Mouse (Mus musculus) heart, embryonic 12.5 days (tissue): Measurements from ENCODE around the gene Tead4. TPM values are rescaled to one million over a fixed set of nuclear protein-coding genes. Genes with fewer than 3 reads are reported as not detected.

ENCODE experiments used
- ATAC-seq: fragments of 200-750 bp; cut with Nextera tagmentation; 2 replicates; pipeline ENCODE4 v1.8.0; 2017; ENCODE audit warnings: moderate TSS enrichment, moderate library complexity; ENCODE audit not compliant: insufficient number of reproducible peaks, low FRiP score
- H3K27ac ChIP-seq: fragments of 300-500 bp; sonication (generic); 2 replicates; pipeline ENCODE4 v1.5.1; 2016; ENCODE audit warnings: mild to moderate bottlenecking, moderate library complexity; ENCODE audit not compliant: poor library complexity, severe bottlenecking
- H3K27me3 ChIP-seq: fragments of 300-500 bp; sonication (generic); replicated peaks from 2 replicates; pipeline ENCODE4 v1.6.1; 2016; ENCODE audit warnings: mild to moderate bottlenecking, moderate library complexity
- H3K36me3 ChIP-seq: fragments of 300-500 bp; sonication (generic); 2 replicates; pipeline ENCODE4 v1.6.1; 2016; ENCODE audit warnings: mild to moderate bottlenecking, moderate library complexity
- H3K4me1 ChIP-seq: fragments of 300-500 bp; sonication (generic); replicated peaks from 2 replicates; pipeline ENCODE4 v1.6.1; 2016; ENCODE audit warnings: mild to moderate bottlenecking
- H3K4me2 ChIP-seq: fragments of 300-500 bp; sonication (generic); 2 replicates; pipeline ENCODE4 v1.6.1; 2016; ENCODE audit warnings: mild to moderate bottlenecking, moderate library complexity
- H3K4me3 ChIP-seq: fragments of 300-500 bp; sonication (generic); 2 replicates; pipeline ENCODE4 v1.5.1; 2016; ENCODE audit warnings: mild to moderate bottlenecking
- H3K9ac ChIP-seq: fragments of 300-500 bp; sonication (generic); 2 replicates; pipeline ENCODE4 v1.6.1; 2016; ENCODE audit warnings: mild to moderate bottlenecking, moderate library complexity
- H3K9me3 ChIP-seq: fragments of 300-500 bp; sonication (generic); replicated peaks from 2 replicates; pipeline ENCODE4 v1.6.1; 2016; ENCODE audit warnings: mild to moderate bottlenecking, moderate library complexity
- WGBS: fragments of 180-500 bp; shearing (Covaris S2); methylation state at CpG from one replicate; pipeline ENCODE4 v1.1.7; 2016; 5-methylcytosine and 5-hydroxymethylcytosine counted together
- polyA plus RNA-seq: library from polyadenylated mRNA; unstranded; fragments of >200 nt; fragmentation: Nextera tagmentation; extraction: Ambion mirVana; gene quantifications from 2 replicates; pipeline ENCODE4 v1.2.1, GENCODE M21; 2016

Gene Tead4
- polyA plus RNA-seq, 1 experiment from 2014 or later = 4.0 TPM

GRCm38 (mm10) chr6:128272754-128273153 is 27.9 kb downstream of the Tead4 start:
- no peaks in the 10 kb centered on the region for H3K9me3 ChIP-seq
- 89% methylated on average over 17 of the region's 17 CpGs for WGBS
- ATAC-seq = no peak
- H3K36me3 ChIP-seq = 0 out of 2 replicates have a peak, but pooled peaks cover 5% of the 10 kb centered on the region
- H3K9ac ChIP-seq = no peak overlapping the region
- no peak overlapping the region for H3K4me2 ChIP-seq
- H3K27me3 ChIP-seq = no peaks in the 10 kb centered on the region
- no peak overlapping the region for H3K4me3 ChIP-seq
- H3K4me1 ChIP-seq = no peaks in the 10 kb centered on the region
- no peak overlapping the region for H3K27ac ChIP-seq

DNA sequence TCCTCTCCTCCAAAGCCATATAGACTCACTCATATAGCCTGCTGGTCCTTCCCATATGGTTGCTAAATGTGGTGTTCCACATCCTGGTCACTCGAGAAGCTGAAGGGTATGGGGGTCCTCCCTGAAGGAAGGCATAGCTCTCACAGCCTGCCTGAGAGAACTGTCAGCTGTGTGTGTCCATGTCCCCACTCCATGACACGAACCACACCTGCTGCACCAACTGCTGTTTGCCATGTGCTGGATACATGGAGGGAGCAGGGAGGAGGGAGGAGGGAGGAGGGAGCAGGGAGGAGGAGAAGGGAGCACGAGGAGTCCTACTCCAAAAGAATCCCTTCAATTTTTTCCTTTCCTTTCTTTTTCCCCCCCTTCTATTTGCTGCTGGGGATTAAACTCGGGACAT is 30.8 kb downstream of the Tead4 start:
- 80% methylated on average over 4 of the region's 4 CpGs for WGBS

GRCm38 (mm10) chr6:128264870-128265526 is 35.6 kb downstream of the Tead4 start:
- H3K27me3 ChIP-seq = no peaks in the 10 kb centered on the region
- H3K27ac ChIP-seq = no peak overlapping the region
- no peaks in the 10 kb centered on the region for H3K4me1 ChIP-seq
- no peak overlapping the region for H3K4me2 ChIP-seq
- H3K4me3 ChIP-seq = no peak overlapping the region
- no peak; the same call in 1 of the 2 replicates for ATAC-seq
- H3K9me3 ChIP-seq = no peaks in the 10 kb centered on the region
- WGBS = 81% methylated on average over 8 of the region's 8 CpGs
- H3K36me3 ChIP-seq = 0 out of 2 replicates have a peak, but pooled peaks cover 3% of the 10 kb centered on the region
- H3K9ac ChIP-seq = no peak overlapping the region

More for the DNA sequence above, 30.8 kb downstream of the Tead4 start:
- Histone ChIP-seq H3K27me3 (no peaks in the 10 kb centered on the region), H3K36me3 (0 out of 2 replicates have a peak, but pooled peaks cover 5% of the 10 kb centered on the region), H3K4me2 (no peak overlapping the region), H3K9ac (no peak overlapping the region), H3K9me3 (no peaks in the 10 kb centered on the region), H3K27ac (no peak overlapping the region), H3K4me1 (no peaks in the 10 kb centered on the region), H3K4me3 (no peak overlapping the region)
- ATAC-seq = no peak

DNA sequence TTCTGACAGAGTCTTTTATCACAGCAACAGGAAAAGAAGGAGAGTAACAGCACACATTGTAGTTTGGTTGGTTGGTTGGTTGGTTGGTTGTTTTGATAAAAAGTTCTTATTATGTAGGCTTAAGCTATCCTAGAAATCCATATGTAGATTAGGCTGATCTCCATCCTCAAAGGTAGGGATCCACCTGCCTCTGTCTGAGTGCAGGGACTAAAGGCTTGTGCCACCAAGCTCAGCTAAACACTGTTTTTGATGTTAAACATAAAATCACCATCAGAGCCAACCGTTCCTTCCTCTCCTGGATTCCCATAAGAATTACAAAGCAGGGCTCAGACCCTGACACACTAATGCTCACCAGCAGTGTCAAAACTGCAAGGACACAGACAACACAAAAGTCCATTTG is 39.1 kb downstream of the Tead4 start:
- WGBS = 73% methylated on average over 1 of the region's 1 CpGs
- Histone ChIP-seq H3K4me2 (no peak overlapping the region), H3K9ac (no peak overlapping the region), H3K4me1 (no peaks in the 10 kb centered on the region), H3K4me3 (no peak overlapping the region), H3K27me3 (no peaks in the 10 kb centered on the region), H3K9me3 (no peaks in the 10 kb centered on the region), H3K36me3 (no peaks in the 10 kb centered on the region), H3K27ac (no peak overlapping the region)
- no peak for ATAC-seq

GRCm38 (mm10) chr6:128259252-128259651 is 41.4 kb downstream of the Tead4 start:
- no peak overlapping the region for H3K4me2 ChIP-seq
- no peaks in the 10 kb centered on the region for H3K36me3 ChIP-seq
- H3K27me3 ChIP-seq = no peaks in the 10 kb centered on the region
- ATAC-seq = no peak
- 91% methylated on average over 3 of the region's 3 CpGs for WGBS
- H3K4me3 ChIP-seq = no peak overlapping the region
- H3K27ac ChIP-seq = no peak overlapping the region
- H3K9me3 ChIP-seq = no peaks in the 10 kb centered on the region
- H3K9ac ChIP-seq = no peak overlapping the region
- H3K4me1 ChIP-seq = peaks cover 7% of the 10 kb centered on the region; the same call in 1 of the 2 replicates

DNA sequence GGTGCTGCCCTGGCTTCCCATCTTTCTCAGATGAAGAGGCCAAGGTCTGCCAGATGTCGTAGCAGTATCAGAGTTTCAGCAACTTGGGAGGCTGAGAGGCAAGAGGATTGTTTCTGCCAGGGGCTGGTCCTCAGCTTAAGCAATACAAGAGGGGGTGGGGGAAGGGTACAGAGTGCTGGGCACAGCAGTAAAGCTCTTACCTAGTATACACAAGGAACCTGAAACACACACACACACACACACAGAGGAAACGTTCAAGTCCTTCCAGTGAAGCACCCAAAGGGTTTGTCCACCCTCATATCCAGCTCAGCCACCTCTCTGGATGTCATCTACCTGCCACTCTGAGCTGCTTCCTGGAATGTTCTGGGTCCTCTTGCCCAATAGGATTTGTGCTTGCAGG is 44.7 kb downstream of the Tead4 start:
- H3K4me3 ChIP-seq = no peak overlapping the region
- H3K4me1 ChIP-seq = peaks cover 7% of the 10 kb centered on the region; the same call in 1 of the 2 replicates
- ATAC-seq = no peak
- no peaks in the 10 kb centered on the region for H3K9me3 ChIP-seq
- H3K27me3 ChIP-seq = no peaks in the 10 kb centered on the region
- H3K27ac ChIP-seq = no peak overlapping the region
- H3K36me3 ChIP-seq = no peaks in the 10 kb centered on the region
- WGBS = 64% methylated on average over 2 of the region's 2 CpGs
- no peak overlapping the region for H3K9ac ChIP-seq
- no peak overlapping the region for H3K4me2 ChIP-seq

- Histone ChIP-seq H3K4me3 (no peak overlapping the region), H3K4me2 (no peak overlapping the region), H3K27ac (no peak overlapping the region), H3K36me3 (no peaks in the 10 kb centered on the region), H3K27me3 (no peaks in the 10 kb centered on the region), H3K9me3 (no peaks in the 10 kb centered on the region), H3K9ac (no peak overlapping the region), H3K4me1 (peaks cover 7% of the 10 kb centered on the region; the same call in 1 of the 2 replicates)
- 62% methylated on average over 4 of the region's 4 CpGs for WGBS
- no peak for ATAC-seq
Measured at GRCm38 (mm10) chr6:128255292-128255691, 45.3 kb downstream of the Tead4 start.

- Histone ChIP-seq H3K36me3 (0 out of 2 replicates have a peak, but pooled peaks cover under 1% of the 10 kb centered on the region), H3K4me3 (no peak overlapping the region), H3K9ac (no peak overlapping the region), H3K4me2 (no peak overlapping the region), H3K9me3 (no peaks in the 10 kb centered on the region), H3K27me3 (no peaks in the 10 kb centered on the region), H3K27ac (no peak overlapping the region), H3K4me1 (peaks cover 7% of the 10 kb centered on the region; the same call in 1 of the 2 replicates)
- 72% methylated on average over 4 of the region's 4 CpGs for whole genome bisulfite sequencing
- ATAC-seq = no peak
Measured at GRCm38 (mm10) chr6:128254551-128254950, 46.1 kb downstream of the Tead4 start.

DNA sequence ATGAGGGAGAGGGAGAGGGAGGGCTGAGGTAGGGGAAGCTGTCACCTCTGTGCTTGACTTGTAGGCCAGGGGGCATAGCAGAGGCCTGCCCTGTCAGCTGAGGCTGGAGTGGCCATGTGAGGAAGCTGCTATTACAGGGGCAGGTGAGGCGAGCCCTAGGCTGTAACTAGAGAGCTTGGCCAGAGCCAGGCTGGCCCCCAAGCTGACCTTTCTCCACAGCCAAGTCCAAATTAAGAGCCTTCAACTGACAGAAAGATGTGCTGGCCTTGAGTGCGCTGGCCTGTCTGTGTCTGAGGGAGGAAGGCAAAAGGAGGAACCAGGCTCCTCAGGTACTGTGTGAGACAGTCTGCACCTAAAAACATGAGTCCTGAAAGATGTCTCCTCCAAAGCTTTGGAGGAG is 47.5 kb downstream of the Tead4 start:
- peaks cover 7% of the 10 kb centered on the region; the same call in 1 of the 2 replicates for H3K4me1 ChIP-seq
- H3K9me3 ChIP-seq = no peaks in the 10 kb centered on the region; the same call in 1 of the 2 replicates
- no peak overlapping the region for H3K9ac ChIP-seq
- WGBS = 82% methylated on average over 2 of the region's 2 CpGs
- no peaks in the 10 kb centered on the region for H3K27me3 ChIP-seq
- H3K4me3 ChIP-seq = no peak overlapping the region
- H3K4me2 ChIP-seq = no peak overlapping the region
- no peak overlapping the region for H3K27ac ChIP-seq
- no peak for ATAC-seq
- H3K36me3 ChIP-seq = peaks cover 7% of the 10 kb centered on the region; the same call in 1 of the 2 replicates

GRCm38 (mm10) chr6:128250596-128250995 is 50.0 kb downstream of the Tead4 start:
- 84% methylated on average over 5 of the region's 5 CpGs for WGBS
- H3K4me1 ChIP-seq = peaks cover 4% of the 10 kb centered on the region; the same call in 1 of the 2 replicates
- peaks cover 7% of the 10 kb centered on the region; the same call in 1 of the 2 replicates for H3K36me3 ChIP-seq
- H3K9me3 ChIP-seq = no peaks in the 10 kb centered on the region; the same call in 1 of the 2 replicates
- no peak overlapping the region for H3K27ac ChIP-seq
- H3K27me3 ChIP-seq = no peaks in the 10 kb centered on the region
- H3K4me2 ChIP-seq = no peak overlapping the region
- no peak overlapping the region for H3K4me3 ChIP-seq
- ATAC-seq = no peak
- H3K9ac ChIP-seq = no peak overlapping the region

GRCm38 (mm10) chr6:128237102-128237763 is 63.4 kb downstream of the Tead4 start:
- H3K27ac ChIP-seq = no peak overlapping the region
- no peak for ATAC-seq
- H3K9me3 ChIP-seq = no peaks in the 10 kb centered on the region
- H3K4me2 ChIP-seq = no peak overlapping the region
- no peak overlapping the region for H3K4me3 ChIP-seq
- H3K36me3 ChIP-seq = no peaks in the 10 kb centered on the region
- 81% methylated on average over 2 of the region's 2 CpGs for WGBS
- H3K4me1 ChIP-seq = peaks cover 3% of the 10 kb centered on the region
- H3K9ac ChIP-seq = no peak overlapping the region
- H3K27me3 ChIP-seq = no peaks in the 10 kb centered on the region
